Mouse (Mus musculus) embryonic facial prominence, embryonic 12.5 days (tissue): ENCODE data around the gene Col1a1. TPM values are rescaled to one million over a fixed set of nuclear protein-coding genes. Genes with fewer than 3 reads are reported as not detected.

ENCODE experiments used
- ATAC-seq: fragments of 200-750 bp; cut with Nextera tagmentation; 2 replicates; pipeline ENCODE4 v1.8.0; 2017; ENCODE audit not compliant: insufficient number of reproducible peaks, insufficient read depth, low FRiP score, low TSS enrichment
- H3K27ac ChIP-seq: fragments of 300-500 bp; sonication (generic); 2 replicates; pipeline ENCODE4 v1.5.1; 2016; ENCODE audit warnings: mild to moderate bottlenecking
- H3K27me3 ChIP-seq: fragments of 300-500 bp; sonication (generic); 2 replicates; pipeline ENCODE4 v1.6.1; 2016; ENCODE audit warnings: mild to moderate bottlenecking, moderate library complexity
- H3K36me3 ChIP-seq: fragments of 300-500 bp; sonication (generic); 2 replicates; pipeline ENCODE4 v1.6.1; 2016; ENCODE audit warnings: mild to moderate bottlenecking
- H3K4me1 ChIP-seq: fragments of 300-500 bp; sonication (generic); 2 replicates; pipeline ENCODE4 v1.6.1; 2016
- H3K4me2 ChIP-seq: fragments of 300-500 bp; sonication (generic); replicated peaks from 2 replicates; pipeline ENCODE4 v1.6.1; 2016; ENCODE audit warnings: mild to moderate bottlenecking, moderate library complexity
- H3K4me3 ChIP-seq: fragments of 300-500 bp; sonication (generic); 2 replicates; pipeline ENCODE4 v1.5.1; 2016; ENCODE audit warnings: mild to moderate bottlenecking
- H3K9ac ChIP-seq: fragments of 300-500 bp; sonication (generic); 2 replicates; pipeline ENCODE4 v1.6.1; 2016; ENCODE audit warnings: mild to moderate bottlenecking, moderate library complexity
- H3K9me3 ChIP-seq: fragments of 300-500 bp; sonication (generic); 2 replicates; pipeline ENCODE4 v1.6.1; 2016; ENCODE audit warnings: mild to moderate bottlenecking, moderate library complexity
- WGBS: fragments of 180-500 bp; shearing (Covaris S2); methylation state at CpG from one replicate; pipeline ENCODE4 v1.1.7; 2016; 5-methylcytosine and 5-hydroxymethylcytosine counted together
- polyA plus RNA-seq: library from polyadenylated mRNA; unstranded; fragments of >200 nt; fragmentation: Nextera tagmentation; extraction: Ambion mirVana; gene quantifications from 2 replicates; pipeline ENCODE4 v1.2.1, GENCODE M21; 2016

Col1a1 gene
- polyA plus RNA-seq, 1 experiment from 2014 or later, result 623 TPM

DNA sequence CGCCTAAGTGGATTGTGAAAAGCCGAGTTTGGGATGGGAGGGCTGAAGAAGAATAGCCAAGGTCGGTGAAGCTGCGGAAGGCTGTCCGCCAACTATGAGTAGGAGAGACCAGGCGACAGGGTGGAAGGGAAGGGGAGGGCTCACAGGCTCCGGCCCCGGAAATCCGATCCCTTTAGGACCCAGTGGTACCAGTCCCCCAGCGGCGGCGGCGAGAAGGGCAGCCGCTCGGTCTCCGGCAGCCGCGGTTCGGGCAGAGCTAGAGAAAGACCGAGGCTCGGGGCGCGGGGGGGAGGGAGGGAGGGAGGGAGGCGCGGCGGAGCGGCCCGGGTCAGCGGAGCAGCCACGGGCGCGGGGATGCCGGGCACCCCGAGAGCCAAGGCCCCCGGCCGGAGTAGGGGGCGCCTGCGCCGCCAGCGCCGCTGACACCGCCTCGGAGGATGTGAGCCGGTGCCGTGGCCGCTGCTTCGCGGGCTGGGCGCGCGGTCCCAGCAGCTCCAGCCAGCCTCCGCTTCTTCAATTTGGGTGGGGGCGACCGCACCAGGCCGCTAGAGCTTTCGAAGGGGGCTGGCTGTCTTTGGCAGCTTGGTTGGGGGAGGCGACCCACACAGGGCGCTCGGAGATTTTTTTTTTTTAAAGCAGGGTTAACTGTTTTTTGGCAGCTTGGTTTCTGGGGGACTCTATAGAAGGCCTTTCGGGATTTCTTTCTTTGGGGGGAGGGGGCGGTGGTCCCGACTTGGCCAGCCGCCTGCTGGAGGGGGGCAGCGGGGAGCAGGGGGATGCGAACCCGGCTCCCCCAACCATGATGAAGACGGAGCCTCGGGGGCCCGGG, 54.9 kb downstream of the Col1a1 start, which contains the start of gene Ppp1r9b:
Gene Ppp1r9b, plus strand, starts transcription at position 287 of the 829 bp plus-strand sequence.
- no peaks in the 10 kb centered on the region for H3K36me3 ChIP-seq
- H3K4me1 ChIP-seq, result peaks cover 68% of the 10 kb centered on the region
- H3K4me2 ChIP-seq, result peak within 1 kb of the TSS; percentile 98
- peak within 1 kb of the TSS; percentile 93 for H3K9ac ChIP-seq
- ATAC-seq, result peak; percentile 74
- H3K27me3 ChIP-seq, result no peaks in the 10 kb centered on the region
- H3K27ac ChIP-seq, result peak within 1 kb of the TSS; percentile 92
- under 1% methylated on average over 67 of the region's 69 CpGs for WGBS
- peak within 1 kb of the TSS; percentile 82 for H3K4me3 ChIP-seq
- H3K9me3 ChIP-seq, result no peaks in the 10 kb centered on the region

DNA sequence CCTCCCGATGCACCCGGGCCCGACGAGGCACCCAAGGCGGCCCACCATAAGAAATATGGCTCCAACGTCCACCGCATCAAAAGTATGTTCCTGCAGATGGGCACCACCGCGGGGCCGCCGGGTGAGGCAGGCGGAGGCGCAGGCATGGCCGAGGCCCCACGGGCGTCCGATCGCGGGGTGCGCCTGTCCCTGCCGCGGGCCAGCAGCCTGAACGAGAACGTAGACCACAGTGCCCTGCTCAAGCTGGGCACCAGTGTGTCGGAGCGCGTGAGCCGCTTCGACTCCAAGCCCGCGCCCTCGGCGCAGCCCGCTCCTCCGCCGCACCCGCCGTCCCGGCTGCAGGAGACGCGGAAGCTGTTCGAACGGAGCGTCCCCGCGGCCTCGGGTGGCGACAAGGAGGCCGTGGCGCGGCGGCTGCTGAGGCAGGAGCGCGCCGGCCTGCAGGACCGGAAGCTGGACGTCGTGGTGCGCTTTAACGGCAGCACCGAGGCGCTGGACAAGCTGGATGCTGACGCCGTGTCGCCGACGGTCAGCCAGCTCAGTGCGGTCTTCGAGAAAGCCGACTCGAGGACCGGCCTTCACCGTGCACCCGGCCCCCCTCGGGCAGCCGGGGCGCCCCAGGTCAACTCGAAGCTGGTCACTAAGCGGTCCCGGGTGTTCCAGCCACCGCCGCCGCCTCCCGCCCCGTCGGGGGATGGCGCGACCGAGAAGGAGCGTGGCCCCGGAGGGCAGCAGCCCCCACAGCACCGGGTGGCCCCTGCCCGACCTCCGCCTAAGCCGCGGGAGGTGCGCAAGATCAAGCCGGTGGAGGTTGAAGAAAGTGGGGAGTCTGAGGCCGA, 55.8 kb downstream of the Col1a1 start:
- Histone ChIP-seq H3K9me3 (no peaks in the 10 kb centered on the region), H3K9ac (peak overlapping the region; percentile 93), H3K27me3 (no peaks in the 10 kb centered on the region), H3K4me3 (peak overlapping the region; percentile 82), H3K4me2 (peak overlapping the region; percentile 98), H3K36me3 (peaks cover 7% of the 10 kb centered on the region), H3K4me1 (peaks cover 70% of the 10 kb centered on the region), H3K27ac (peak overlapping the region; percentile 92)
- WGBS, result under 1% methylated on average over 98 of the region's 99 CpGs
- no peak for ATAC-seq

DNA sequence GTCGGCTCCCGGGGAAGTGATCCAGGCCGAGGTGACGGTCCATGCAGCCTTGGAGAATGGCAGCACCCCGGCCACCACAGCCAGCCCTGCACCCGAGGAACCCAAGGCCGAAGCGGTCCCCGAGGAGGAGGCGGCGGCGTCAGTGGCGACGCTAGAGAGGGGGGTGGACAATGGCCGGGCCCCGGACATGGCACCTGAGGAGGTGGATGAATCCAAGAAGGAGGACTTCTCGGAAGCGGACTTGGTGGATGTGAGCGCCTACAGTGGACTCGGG, 56.4 kb downstream of the Col1a1 start:
- Histone ChIP-seq H3K4me3 (peak overlapping the region; percentile 82), H3K36me3 (peaks cover 13% of the 10 kb centered on the region), H3K27me3 (no peaks in the 10 kb centered on the region), H3K9me3 (no peaks in the 10 kb centered on the region), H3K4me2 (peak overlapping the region; percentile 98), H3K27ac (peak overlapping the region; percentile 92; the same call in 1 of the 2 replicates), H3K9ac (peak overlapping the region; percentile 93), H3K4me1 (peaks cover 69% of the 10 kb centered on the region)
- ATAC-seq, result no peak
- WGBS, result 1% methylated on average over 20 of the region's 20 CpGs

DNA sequence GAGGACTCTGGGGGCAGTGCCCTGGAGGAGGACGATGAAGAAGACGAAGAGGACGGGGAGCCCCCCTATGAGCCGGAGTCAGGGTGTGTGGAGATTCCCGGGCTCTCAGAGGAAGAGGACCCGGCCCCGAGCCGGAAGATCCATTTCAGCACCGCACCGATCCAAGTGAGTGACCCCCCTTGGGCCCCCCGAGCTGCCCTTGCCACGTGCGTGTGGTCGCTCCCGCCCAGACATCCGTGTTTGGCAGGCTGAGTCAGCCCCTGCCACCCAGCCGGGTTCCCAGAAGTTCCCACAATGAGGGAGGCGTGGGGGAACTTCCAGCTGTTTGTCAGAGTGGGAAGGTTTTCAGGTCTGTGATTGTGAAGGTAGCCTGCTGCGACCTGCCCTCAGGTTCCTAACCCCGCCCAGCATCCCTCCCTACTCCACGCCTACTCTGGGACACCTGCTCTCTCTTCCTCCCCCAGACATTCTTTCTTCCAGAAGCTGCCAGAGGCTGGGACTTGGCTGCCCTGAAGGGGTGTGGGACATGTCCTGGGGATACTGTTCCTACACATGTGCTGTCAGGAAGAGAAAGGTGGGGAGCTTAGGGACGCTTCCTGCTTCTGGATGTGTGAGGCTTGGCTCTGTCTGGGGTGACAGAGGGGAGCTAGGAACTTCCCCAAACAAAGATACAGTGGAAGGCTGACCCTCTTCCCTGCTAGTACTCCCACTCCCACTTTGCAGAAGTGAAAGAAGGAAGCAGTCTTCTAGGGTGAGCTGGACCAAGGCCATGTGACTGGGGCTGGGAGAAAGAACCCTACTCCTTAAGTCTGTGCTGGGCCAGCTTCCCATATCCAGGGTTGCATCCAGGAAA, 57.0 kb downstream of the Col1a1 start:
- H3K4me1 ChIP-seq, result peaks cover 64% of the 10 kb centered on the region

DNA sequence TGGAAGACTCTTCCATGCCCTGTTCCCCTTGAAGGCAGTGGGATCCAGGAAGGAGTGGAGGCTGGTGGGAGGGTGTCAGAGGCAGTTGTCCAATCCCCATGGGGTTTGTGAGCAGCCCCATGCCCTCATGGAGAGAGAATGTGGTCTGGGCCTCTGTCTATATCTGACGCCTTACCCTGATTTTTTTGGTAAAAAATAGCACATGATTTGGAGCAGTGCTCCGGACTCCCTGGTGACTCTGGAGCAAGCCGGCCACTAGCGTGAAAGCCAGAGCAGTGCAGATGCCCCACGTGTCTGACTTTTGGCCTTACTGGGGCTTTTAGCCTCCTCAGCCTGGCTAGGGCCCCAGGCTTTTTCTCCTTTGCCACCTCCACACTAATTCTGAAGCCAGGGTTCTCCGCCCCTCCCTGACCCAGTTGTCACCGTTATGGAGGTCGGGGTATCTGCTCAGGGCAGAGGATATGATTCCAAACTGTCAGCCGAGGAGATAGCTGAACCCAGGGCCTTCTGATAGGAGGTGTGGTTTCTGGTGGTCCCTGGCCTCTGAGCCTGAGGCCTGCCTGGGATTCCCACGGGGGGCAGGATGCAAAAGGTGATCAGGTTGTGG, 58.3 kb downstream of the Col1a1 start:
- Histone ChIP-seq H3K27me3 (no peaks in the 10 kb centered on the region), H3K36me3 (peaks cover 32% of the 10 kb centered on the region), H3K4me3 (peak overlapping the region; percentile 82), H3K27ac (no peak overlapping the region), H3K4me1 (peaks cover 50% of the 10 kb centered on the region), H3K9ac (peak overlapping the region; percentile 93), H3K9me3 (no peaks in the 10 kb centered on the region), H3K4me2 (peak overlapping the region; percentile 98)
- no peak for ATAC-seq
- WGBS, result 50% methylated on average over 10 of the region's 10 CpGs

More for the DNA sequence above, 57.0 kb downstream of the Col1a1 start:
- Histone ChIP-seq H3K9ac (peak overlapping the region; percentile 93), H3K4me2 (peak overlapping the region; percentile 98), H3K27me3 (no peaks in the 10 kb centered on the region), H3K4me3 (peak overlapping the region; percentile 82), H3K9me3 (no peaks in the 10 kb centered on the region), H3K36me3 (peaks cover 18% of the 10 kb centered on the region), H3K27ac (peak overlapping the region; percentile 92; the same call in 1 of the 2 replicates)
- ATAC-seq, result no peak
- 1% methylated on average over 22 of the region's 22 CpGs for WGBS

DNA sequence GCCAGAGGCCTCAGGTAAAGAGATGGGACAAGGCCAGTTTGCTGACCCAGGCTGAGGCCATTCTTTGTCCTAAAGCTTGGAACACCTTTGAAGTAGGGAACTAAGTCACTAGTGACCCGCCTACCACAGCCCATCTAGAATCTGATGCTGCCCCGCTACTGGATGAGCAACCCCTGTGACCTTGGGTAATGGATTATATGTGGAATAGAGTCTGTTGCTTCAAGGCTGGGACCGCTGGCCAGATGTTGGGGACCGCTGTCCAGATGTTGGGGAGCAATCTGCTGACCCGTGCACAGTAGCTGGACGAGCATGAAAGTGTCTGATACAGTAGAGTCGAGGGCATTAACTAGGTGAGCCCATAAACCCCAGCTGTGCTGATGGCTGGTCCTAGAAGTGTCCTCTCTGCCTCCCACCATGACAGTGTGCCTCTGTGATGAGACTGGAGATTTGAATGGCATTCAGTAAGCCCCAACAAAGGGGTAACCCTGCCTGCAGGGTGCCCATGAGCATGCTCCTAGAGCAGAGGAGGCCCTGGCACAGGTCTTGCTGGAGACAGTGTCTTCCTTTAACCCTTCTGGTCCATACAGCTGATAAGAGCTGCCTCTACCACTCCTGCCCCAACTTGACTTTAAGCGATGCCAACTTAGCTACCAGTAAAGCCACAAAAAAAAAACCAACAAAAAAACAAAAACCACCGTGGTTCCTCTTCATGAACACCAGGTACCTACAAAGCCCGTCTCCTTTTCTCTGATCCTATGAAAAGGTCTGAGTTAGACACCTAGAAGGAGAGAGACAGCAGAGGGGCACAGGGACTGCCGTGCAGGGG, 59.1 kb downstream of the Col1a1 start:
- Histone ChIP-seq H3K27me3 (no peaks in the 10 kb centered on the region), H3K4me3 (peak overlapping the region; percentile 82), H3K4me2 (peak overlapping the region; percentile 98), H3K27ac (no peak overlapping the region), H3K36me3 (peaks cover 40% of the 10 kb centered on the region), H3K4me1 (peaks cover 53% of the 10 kb centered on the region), H3K9ac (peak overlapping the region; percentile 20; the same call in 1 of the 2 replicates), H3K9me3 (no peaks in the 10 kb centered on the region)
- WGBS, result 82% methylated on average over 11 of the region's 11 CpGs
- ATAC-seq, result no peak

DNA sequence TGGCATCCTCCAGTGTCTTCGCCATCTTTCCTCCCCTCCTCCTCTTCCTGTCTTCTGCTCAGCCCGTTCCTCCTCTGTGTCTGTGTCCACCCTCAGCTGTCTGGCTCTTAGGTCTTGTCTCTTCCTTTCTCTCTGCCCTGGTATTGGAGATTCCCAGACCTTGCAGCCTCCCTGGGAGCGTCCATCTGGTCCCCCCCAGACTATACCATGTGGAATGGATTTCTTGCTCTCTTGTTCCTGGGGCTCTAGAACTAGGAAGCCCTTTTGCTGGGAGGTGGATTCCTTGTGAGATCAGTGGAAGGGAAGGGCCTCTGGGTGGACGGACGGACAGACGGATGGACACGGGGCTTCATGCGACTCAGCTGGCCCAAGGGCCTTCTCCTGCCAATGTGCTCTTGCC, 60.1 kb downstream of the Col1a1 start:
- peaks cover 57% of the 10 kb centered on the region for H3K4me1 ChIP-seq
- H3K9ac ChIP-seq, result peak overlapping the region; percentile 31; the same call in 1 of the 2 replicates
- 88% methylated on average over 8 of the region's 8 CpGs for WGBS
- H3K9me3 ChIP-seq, result no peaks in the 10 kb centered on the region
- no peak overlapping the region for H3K27ac ChIP-seq
- no peak overlapping the region for H3K4me3 ChIP-seq
- ATAC-seq, result no peak
- peak overlapping the region; percentile 98 for H3K4me2 ChIP-seq
- no peaks in the 10 kb centered on the region for H3K27me3 ChIP-seq
- peaks cover 49% of the 10 kb centered on the region for H3K36me3 ChIP-seq

DNA sequence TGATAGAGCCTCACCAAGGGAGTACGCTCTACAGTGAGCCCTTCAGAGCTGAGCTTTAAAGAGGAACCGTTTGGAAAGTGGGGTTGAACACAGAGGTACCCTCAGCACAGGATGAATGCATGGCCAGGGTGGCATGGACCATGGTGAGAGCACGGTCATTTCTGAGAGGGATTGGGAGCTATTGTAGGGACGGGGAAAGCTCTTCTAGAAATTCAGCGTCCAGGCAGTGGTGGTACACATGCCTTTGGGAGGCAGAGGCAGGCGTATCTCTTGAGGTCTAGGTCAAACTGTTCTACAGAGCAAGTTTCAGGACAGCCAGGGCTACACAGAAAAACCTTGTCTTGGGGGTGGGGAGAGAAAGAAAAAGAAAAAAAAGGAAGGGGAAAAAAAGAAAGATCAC, 61.0 kb downstream of the Col1a1 start:
- H3K4me1 ChIP-seq, result peaks cover 57% of the 10 kb centered on the region
- no peak for ATAC-seq
- H3K4me3 ChIP-seq, result no peak overlapping the region
- no peaks in the 10 kb centered on the region for H3K9me3 ChIP-seq
- no peak overlapping the region for H3K27ac ChIP-seq
- H3K9ac ChIP-seq, result no peak overlapping the region
- peaks cover 57% of the 10 kb centered on the region for H3K36me3 ChIP-seq
- 94% methylated on average over 6 of the region's 6 CpGs for WGBS
- H3K4me2 ChIP-seq, result no peak overlapping the region
- no peaks in the 10 kb centered on the region for H3K27me3 ChIP-seq

DNA sequence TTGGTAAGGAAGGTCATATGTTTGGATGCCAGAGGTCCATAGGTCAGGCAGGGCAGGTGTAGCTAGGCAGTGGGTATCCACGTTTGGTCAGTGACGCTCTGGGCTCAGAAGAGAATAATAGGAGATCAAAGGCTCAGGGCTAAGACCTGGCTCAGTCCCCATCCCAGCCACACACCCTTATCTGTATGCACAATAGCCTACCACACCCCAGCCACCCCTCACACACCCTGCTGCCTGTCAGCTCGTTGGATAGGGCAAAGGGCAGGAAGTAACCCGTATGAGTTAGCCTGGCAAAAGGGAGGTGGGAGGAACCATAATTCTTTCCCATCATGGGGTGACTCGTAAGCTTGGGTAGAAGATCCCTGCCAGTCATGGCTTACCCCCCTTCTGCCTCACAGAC, 61.6 kb downstream of the Col1a1 start:
- Histone ChIP-seq H3K9ac (no peak overlapping the region), H3K4me1 (peaks cover 52% of the 10 kb centered on the region), H3K27me3 (no peaks in the 10 kb centered on the region), H3K27ac (no peak overlapping the region), H3K36me3 (peaks cover 63% of the 10 kb centered on the region), H3K4me3 (no peak overlapping the region), H3K4me2 (no peak overlapping the region), H3K9me3 (no peaks in the 10 kb centered on the region)
- WGBS, result 75% methylated on average over 5 of the region's 5 CpGs
- no peak for ATAC-seq

DNA sequence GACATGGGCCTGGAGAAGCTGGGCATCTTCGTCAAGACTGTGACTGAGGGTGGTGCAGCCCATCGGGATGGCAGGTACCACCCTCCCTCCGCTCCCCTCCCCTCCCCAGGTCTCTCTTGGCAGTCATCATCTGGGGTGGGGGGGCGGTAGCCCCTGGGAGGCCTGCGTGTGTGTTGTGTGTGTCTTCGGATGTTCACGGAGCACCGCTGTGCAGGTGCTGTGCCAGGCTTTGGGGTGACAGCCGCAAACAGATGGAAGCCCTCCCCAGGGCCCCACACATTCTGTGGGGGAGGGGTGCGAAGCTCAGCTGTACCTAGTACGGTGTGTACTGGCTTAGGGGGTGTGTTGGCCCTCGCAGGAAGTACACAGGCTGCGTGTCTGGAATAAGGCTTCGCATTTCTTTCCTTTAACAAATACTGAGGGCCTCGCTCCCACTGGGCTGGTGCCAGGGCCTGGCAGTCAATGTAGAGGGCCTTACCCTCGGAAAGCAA, 62.1 kb downstream of the Col1a1 start:
- no peak overlapping the region for H3K27ac ChIP-seq
- H3K4me3 ChIP-seq, result no peak overlapping the region
- H3K27me3 ChIP-seq, result no peaks in the 10 kb centered on the region
- no peak overlapping the region for H3K9ac ChIP-seq
- H3K9me3 ChIP-seq, result no peaks in the 10 kb centered on the region
- no peak for ATAC-seq
- no peak overlapping the region for H3K4me2 ChIP-seq
- WGBS, result 89% methylated on average over 16 of the region's 16 CpGs
- peaks cover 67% of the 10 kb centered on the region for H3K36me3 ChIP-seq
- H3K4me1 ChIP-seq, result peaks cover 47% of the 10 kb centered on the region
